Mouse (Mus musculus): Measurements from ENCODE around the gene Kctd3. TPM values are rescaled to one million over a fixed set of nuclear protein-coding genes. Genes with fewer than 3 reads are reported as not detected.

The Kctd3 gene
- polyA plus RNA-seq, 1 experiment from 2014 or later: 37.6 TPM

GRCm38 (mm10) chr1:188947794-188948193, 59.8 kb downstream of the Kctd3 start:
- Histone ChIP-seq H3K9me3 (no peaks in the 10 kb centered on the region), H3K9ac (replicated peaks) (no peak overlapping the region), H3K27ac (no peak overlapping the region), H3K4me1 (replicated peaks) (no peaks in the 10 kb centered on the region), H3K27me3 (no peaks in the 10 kb centered on the region), H3K4me3 (replicated peaks) (no peak overlapping the region), H3K4me2 (replicated peaks) (no peak overlapping the region), H3K36me3 (no peaks in the 10 kb centered on the region)
- WGBS: 63% methylated on average over 5 of the region's 5 CpGs
- ATAC-seq: no peak

GRCm38 (mm10) chr1:188946849-188947248, 60.8 kb downstream of the Kctd3 start:
- no peaks in the 10 kb centered on the region for H3K36me3 ChIP-seq
- no peaks in the 10 kb centered on the region for H3K9me3 ChIP-seq
- no peak overlapping the region for H3K4me3 ChIP-seq (replicated peaks)
- ATAC-seq: no peak
- H3K27ac ChIP-seq: no peak overlapping the region
- no peaks in the 10 kb centered on the region for H3K27me3 ChIP-seq
- no peak overlapping the region for H3K4me2 ChIP-seq (replicated peaks)
- H3K9ac ChIP-seq (replicated peaks): no peak overlapping the region
- H3K4me1 ChIP-seq (replicated peaks): no peaks in the 10 kb centered on the region
- 94% methylated on average over 11 of the region's 11 CpGs for WGBS

- Histone ChIP-seq H3K4me2 (replicated peaks) (no peak overlapping the region), H3K4me1 (replicated peaks) (no peaks in the 10 kb centered on the region), H3K9me3 (no peaks in the 10 kb centered on the region), H3K9ac (replicated peaks) (no peak overlapping the region), H3K27me3 (no peaks in the 10 kb centered on the region), H3K4me3 (replicated peaks) (no peak overlapping the region), H3K36me3 (no peaks in the 10 kb centered on the region), H3K27ac (no peak overlapping the region)
- ATAC-seq: no peak
- WGBS: 52% methylated on average over 8 of the region's 8 CpGs
These were observed 62.3 kb downstream of the Kctd3 start for GRCm38 (mm10) chr1:188945326-188945725.

GRCm38 (mm10) chr1:188937246-188937780, 70.3 kb downstream of the Kctd3 start:
- Histone ChIP-seq H3K4me2 (replicated peaks) (no peak overlapping the region), H3K27me3 (no peaks in the 10 kb centered on the region), H3K4me1 (replicated peaks) (no peaks in the 10 kb centered on the region), H3K9me3 (no peaks in the 10 kb centered on the region), H3K36me3 (no peaks in the 10 kb centered on the region), H3K27ac (no peak overlapping the region), H3K4me3 (replicated peaks) (no peak overlapping the region), H3K9ac (replicated peaks) (no peak overlapping the region)
- ATAC-seq: no peak
- 81% methylated on average over 14 of the region's 14 CpGs for WGBS
